Mouse (Mus musculus): ENCODE measurements around the gene Nsg1.

The Nsg1 gene

GRCm38 (mm10) chr5:38146524-38146923 is 13.2 kb downstream of the Nsg1 start:
- DNase-seq (ENCODE audit: extremely low read depth, insufficient read length, low spot score) = no peak

DNA sequence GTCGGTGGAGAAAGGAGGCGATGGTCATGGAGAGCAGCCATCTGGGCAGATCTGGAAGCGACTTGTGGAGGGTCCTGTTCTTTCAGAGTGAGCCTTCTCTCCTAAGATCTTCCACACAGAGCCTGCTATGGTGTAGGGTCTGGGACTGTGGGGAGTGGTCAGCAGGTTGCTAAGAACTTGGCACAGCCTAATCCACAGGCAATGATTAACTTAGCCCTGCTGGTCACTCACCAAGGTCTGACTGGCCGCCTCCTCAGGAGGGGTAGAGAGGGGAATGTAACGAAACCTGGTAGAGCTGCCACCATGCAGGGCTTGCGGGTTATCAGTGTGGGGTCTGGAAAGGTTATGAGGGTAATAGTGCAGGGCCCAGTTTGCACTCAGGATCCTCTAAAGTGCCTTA is 18.8 kb downstream of the Nsg1 start:
- no peak for DNase-seq (ENCODE audit: extremely low read depth, insufficient read length, low spot score)

DNA sequence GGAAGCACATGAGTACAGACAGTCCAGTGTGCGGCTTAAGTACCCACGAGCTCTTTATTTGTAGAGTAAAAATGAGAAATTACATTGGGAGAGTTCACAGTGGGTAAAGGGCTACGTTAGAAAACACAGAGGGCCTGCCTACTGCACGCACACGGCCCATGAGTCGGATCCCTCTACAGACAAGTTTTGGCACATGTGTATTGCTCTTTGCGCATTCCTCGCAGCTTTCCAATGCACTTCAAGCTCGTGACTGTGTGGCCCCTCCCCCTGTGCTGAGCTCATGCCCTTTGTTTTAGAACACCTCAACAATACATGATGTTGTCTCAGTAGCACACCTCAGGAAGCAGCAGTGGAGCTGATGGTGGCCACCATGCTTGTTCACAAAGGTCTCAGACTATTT is 22.5 kb downstream of the Nsg1 start:
- DNase-seq (ENCODE audit: extremely low read depth, insufficient read length, low spot score) = no peak

DNA sequence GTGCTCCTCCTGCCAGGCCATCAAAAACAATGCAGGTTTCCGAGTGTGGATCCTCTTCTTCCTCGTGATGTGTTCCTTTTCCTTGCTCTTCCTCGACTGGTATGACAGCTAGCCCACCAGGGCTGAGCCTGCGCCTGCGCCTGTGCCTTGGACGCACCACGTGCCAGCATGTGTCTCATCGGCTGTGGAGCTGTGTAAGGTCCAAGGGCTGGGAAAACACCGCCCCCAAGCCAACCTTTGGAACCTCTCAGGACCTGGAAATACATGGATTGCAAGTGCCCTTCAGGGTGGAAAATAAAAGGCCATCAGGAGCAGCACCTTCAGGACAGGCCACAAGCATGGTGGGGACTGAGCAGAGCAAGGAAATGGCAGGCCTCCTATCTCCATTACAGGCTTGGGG is 23.5 kb downstream of the Nsg1 start:
- DNase-seq (ENCODE audit: extremely low read depth, insufficient read length, low spot score) = no peak

- DNase-seq (ENCODE audit: extremely low read depth, insufficient read length, low spot score) = no peak
These were observed 30.4 kb downstream of the Nsg1 start for GRCm38 (mm10) chr5:38129339-38129738.

GRCm38 (mm10) chr5:38126519-38127306 is 33.0 kb downstream of the Nsg1 start:
- no peak for DNase-seq (ENCODE audit: extremely low read depth, insufficient read length, low spot score)

DNA sequence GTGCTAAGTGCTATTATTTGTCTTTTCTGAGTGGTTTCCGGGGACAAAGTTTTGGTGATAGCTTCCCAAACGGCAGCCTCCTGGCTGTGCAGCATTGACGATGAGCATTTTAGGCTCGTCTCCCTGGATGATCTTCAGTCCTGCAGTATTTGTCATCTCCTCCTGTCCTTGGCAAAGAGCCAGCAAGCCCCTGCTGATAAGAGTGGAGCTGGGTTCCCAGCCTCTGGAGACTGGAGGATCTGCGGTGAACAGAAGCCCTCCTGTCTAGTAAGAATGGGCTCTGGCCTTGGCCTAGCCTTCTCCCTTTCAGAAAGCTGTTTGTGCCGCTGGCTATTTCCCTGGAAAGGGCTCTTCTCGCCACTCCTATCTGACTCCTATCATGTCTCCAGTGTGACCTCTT is 38.0 kb downstream of the Nsg1 start:
- no peak for DNase-seq (ENCODE audit: extremely low read depth, insufficient read length, low spot score)

DNA sequence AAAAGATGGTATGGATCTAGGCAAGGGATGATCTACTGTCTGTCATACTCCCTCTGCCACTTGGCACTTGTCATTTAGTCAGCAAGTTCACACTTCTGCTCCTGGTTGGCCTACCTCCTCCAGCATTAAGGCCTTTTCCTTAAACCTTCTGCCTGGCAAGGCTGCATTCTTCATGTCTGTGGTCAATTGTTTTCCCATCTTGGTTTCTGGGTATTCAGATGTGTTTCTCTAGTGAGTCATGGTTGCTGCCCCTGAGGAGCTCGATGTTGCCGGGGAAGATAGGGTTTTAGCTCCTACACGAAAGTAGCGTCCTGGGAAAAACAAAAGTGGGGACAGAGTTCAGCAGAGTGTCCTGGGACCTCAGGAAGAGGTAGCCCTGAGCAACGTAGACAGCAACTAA is 40.4 kb downstream of the Nsg1 start:
- no peak for DNase-seq (ENCODE audit: extremely low read depth, insufficient read length, low spot score)

DNA sequence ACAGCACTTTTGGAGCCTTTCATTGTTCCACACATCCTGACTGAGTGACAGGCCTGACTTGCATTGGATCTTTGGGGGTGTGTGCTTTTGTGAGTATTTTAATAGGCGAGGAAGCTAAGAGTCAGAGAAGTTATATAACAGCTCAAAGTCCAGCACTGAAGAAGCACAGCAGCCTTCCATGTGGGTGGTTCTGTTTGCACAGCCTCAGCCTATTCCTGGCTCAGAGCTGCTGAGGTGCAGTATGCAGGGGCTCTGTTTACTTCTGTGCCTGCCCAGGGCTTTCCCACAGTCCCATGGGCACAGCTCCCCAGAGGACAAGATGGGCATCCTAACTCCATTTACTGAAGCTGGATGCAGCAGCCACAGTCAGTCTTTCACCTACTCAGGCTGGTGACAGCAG is 42.7 kb downstream of the Nsg1 start:
- no peak for DNase-seq (ENCODE audit: extremely low read depth, insufficient read length, low spot score)

DNA sequence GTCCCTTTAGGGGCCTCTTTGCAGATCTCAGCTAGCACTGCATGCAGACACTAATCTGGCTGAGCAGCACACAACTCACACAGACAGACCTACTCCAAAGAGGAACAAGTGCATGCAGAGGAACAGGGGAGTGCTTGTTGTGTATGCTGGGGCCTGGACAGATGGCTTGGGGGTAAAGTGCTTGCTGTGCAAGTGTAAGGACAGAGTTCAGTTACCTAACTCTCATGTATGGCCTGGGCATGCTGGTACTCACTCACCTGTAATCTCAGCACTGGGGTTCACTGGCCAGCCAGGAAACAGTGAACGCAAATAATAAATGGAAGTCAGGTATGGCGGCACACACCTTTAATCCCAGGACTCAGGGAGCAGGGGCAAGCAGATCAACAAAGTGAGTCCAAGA is 45.2 kb downstream of the Nsg1 start:
- no peak for DNase-seq (ENCODE audit: extremely low read depth, insufficient read length, low spot score)

DNA sequence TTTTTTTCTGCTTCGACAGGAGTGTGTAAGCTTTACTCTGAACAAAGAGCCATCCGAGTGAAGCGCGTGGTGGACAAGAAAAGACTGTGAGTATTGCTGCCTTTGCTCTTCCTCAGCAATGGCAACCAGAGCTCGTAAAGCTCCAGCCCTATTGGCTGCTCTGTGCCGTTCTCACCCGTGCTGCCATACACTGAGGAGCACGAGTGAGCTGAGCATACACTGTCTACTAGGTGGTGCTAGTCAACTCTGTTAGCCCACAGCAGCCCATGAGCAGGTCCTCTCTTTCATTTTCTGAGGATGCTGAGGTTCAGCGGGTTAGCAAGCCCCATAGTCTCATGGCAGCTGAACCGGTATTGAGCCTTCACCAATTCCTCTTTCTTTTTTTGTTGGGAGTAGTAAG is 52.9 kb downstream of the Nsg1 start:
- no peak for DNase-seq (ENCODE audit: extremely low read depth, insufficient read length, low spot score)

- DNase-seq (ENCODE audit: extremely low read depth, insufficient read length, low spot score) = no peak
These were observed 53.5 kb downstream of the Nsg1 start for GRCm38 (mm10) chr5:38106080-38106697.

- no peak for DNase-seq (ENCODE audit: extremely low read depth, insufficient read length, low spot score)
These were observed 56.8 kb downstream of the Nsg1 start for GRCm38 (mm10) chr5:38102945-38103344.

- DNase-seq (ENCODE audit: extremely low read depth, insufficient read length, low spot score) = no peak
These were observed 60.5 kb downstream of the Nsg1 start for GRCm38 (mm10) chr5:38099139-38099676.

GRCm38 (mm10) chr5:38097501-38098093 is 62.1 kb downstream of the Nsg1 start:
- no peak for DNase-seq (ENCODE audit: extremely low read depth, insufficient read length, low spot score)

GRCm38 (mm10) chr5:38094331-38094730 is 65.4 kb downstream of the Nsg1 start:
- no peak for DNase-seq (ENCODE audit: extremely low read depth, insufficient read length, low spot score)

GRCm38 (mm10) chr5:38091966-38092304 is 67.8 kb downstream of the Nsg1 start:
- DNase-seq (ENCODE audit: extremely low read depth, insufficient read length, low spot score) = no peak

- no peak for DNase-seq (ENCODE audit: extremely low read depth, insufficient read length, low spot score)
These were observed 68.4 kb downstream of the Nsg1 start for GRCm38 (mm10) chr5:38091046-38091965.

DNA sequence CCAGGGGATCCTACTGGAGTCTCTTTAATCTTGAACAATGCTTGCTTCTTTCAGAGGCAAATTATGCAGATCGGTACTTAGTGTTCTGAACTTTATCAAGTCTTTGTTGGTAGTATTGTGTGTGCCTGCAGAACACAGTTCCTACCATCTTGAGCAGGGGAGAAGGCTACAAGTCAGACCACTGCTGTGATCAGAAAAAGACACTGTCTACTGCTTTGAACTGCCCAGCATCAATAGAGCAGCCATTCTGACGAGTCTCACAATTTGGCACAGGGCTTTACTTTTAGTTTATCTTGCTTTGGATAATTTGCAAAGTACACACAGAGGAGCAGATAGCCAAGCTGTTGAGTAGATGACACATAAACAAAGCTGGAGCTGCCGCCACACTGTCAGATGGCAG is 69.1 kb downstream of the Nsg1 start:
- DNase-seq (ENCODE audit: extremely low read depth, insufficient read length, low spot score) = no peak

DNA sequence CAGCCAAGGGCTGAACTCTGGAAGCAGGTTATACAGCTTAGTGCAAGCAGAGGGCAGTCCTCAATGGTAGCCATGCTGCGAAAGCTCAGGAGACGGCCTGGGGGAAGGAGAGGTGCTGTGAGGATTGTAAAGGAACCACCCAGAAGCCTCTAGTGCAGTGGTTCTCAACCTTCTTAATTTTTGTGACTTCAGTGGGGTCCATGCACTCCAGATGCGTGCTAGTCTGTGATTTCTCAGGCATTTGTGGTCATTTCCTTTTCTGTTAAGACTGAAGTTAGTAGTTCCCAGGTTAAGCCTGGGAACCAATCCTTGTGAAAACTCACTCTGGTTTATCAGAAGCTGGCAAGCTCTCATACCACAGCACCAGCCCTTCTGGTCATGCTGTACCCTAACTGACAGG is 69.6 kb downstream of the Nsg1 start:
- DNase-seq (ENCODE audit: extremely low read depth, insufficient read length, low spot score) = no peak

Data from 3134 (cell line).